Mouse (Mus musculus): ENCODE data around the gene Lsm10.
A peak's percentile ranks its signal among the peaks of the same experiment; 100 is the strongest.
"Not testable (repeated sequence)": the region's sequence is repeated elsewhere in the genome, so short reads cannot be mapped to it uniquely, and the experiment has no call there.

Gene Lsm10

GRCm38 (mm10) chr4:126096464-126097111, at the start of gene Lsm10:
Gene Lsm10, plus strand, starts transcription at chr4:126096623.
- DNase-seq = peak; percentile 95 to 97

- DNase-seq = peak; percentile 88 to 92
Observed at GRCm38 (mm10) chr4:126046851-126047585, 49.4 kb upstream of the Lsm10 start, which contains the start of gene Mrps15. Gene Mrps15, plus strand, starts transcription at chr4:126046925.

- DNase-seq = peak in 1 of 2 experiments; percentile 6
Observed at GRCm38 (mm10) chr4:126051617-126052016, 44.8 kb upstream of the Lsm10 start.

DNA sequence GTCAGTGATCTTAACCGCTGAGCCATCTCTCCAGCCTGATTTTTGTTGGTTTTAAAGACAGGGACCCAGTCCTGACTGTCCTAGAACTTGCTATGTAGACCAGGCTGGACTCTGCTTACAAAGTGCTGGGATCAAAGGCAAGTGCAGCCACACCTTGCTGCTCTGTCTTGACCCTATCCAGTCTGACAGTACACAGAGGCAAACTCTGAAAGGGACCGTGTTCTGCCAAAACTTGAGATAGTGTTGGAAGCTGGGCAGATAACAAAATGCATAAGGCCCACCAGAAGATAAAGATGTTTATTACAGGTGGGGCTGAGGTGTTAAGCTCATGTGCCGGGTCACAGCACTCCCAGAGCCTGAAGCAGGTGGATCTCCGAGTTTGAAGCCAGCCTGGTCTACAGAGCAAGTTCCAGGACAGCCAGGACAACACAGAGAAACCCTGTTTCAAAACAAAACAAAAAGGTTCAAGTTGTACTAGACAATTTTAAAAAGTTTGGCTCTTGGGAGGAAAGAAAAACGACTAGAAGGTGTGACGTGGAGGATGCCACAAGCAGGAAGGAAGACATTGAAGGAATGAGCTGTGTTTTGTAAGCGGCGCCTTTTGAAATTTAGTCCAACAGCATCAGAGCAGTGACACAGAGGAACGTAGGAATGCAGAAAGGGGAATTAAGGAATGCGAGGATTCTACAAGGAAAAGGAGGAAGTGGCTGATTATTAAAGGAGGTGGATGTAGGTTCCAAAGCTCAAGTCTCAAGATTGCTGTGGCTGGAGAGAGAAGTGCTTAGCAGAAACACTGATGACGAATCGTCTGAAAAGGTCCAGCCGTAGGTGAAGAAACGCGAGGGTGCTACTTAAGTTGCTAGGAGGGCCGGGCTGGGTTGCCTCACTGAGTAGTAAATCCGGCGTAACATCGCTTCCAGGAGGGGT, 39.0 kb upstream of the Lsm10 start:
- no peak for DNase-seq

- DNase-seq = peak; percentile 91 to 95
Observed at GRCm38 (mm10) chr4:126058134-126058996, 38.1 kb upstream of the Lsm10 start, which contains the start of gene Oscp1. Gene Oscp1, plus strand, starts transcription at chr4:126058565.

- no peak for DNase-seq
Observed at GRCm38 (mm10) chr4:126058997-126059362, 37.4 kb upstream of the Lsm10 start.

GRCm38 (mm10) chr4:126062856-126063255, 33.6 kb upstream of the Lsm10 start:
- peak; percentile 34 to 35 for DNase-seq

GRCm38 (mm10) chr4:126065241-126065640, 31.2 kb upstream of the Lsm10 start:
- DNase-seq = no peak

DNA sequence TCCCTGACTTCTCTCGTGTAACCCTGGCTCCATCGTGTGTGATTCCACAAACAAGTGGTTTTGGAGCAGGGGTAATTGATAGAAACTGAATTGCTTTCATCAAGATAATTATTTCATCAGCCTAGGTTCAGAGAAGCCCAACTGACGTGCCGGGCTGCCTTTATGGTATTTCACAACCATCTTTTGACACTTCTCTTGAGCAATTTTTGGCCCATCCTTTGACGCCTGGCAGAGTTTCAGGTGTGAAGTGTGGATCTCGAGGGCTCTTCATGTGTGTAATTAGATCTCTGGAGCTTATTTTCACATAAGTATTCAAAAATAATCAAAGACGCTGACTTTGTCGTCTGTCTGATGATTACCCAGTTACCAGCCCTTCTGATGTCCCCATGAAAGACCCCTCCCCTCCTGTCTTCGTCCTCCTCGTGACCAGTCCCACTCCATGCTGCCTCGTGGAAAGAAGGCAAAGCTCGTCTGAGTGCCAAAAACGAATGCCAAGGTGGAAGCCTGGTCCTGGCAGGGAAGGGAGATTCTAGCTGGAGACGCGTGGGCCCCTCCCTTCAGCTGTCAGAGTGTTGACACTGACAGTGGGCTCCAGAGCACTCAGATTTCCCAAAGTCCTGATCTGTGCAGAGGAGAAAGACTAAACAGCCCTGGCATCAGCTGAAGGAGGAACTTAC, 28.9 kb upstream of the Lsm10 start:
- no peak for DNase-seq

GRCm38 (mm10) chr4:126068842-126069241, 27.6 kb upstream of the Lsm10 start:
- DNase-seq = no peak

GRCm38 (mm10) chr4:126077833-126078232, 18.6 kb upstream of the Lsm10 start:
- no peak for DNase-seq

- no peak for DNase-seq
Observed at GRCm38 (mm10) chr4:126079266-126079665, 17.2 kb upstream of the Lsm10 start.

DNA sequence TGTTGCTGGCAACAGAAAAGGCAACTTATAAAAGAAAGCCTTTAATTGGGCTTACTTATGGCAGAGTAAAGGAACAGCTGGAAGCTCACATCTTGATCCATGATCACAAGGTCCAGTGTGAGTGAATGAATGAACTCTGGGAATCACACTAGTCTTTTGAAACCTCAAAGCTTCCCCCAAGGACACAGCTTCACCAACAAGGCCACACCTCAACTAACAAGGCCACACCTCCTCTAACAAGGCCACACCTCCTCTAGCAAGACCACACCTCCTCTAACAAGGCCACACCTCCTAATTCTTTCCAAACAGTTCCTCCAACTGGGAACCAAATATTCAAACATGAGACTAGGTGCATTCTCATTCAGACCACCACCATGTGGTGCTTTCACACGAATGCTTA, 14.8 kb upstream of the Lsm10 start:
- no peak for DNase-seq

- DNase-seq = no peak
Observed at GRCm38 (mm10) chr4:126083021-126083420, 13.4 kb upstream of the Lsm10 start.

DNA sequence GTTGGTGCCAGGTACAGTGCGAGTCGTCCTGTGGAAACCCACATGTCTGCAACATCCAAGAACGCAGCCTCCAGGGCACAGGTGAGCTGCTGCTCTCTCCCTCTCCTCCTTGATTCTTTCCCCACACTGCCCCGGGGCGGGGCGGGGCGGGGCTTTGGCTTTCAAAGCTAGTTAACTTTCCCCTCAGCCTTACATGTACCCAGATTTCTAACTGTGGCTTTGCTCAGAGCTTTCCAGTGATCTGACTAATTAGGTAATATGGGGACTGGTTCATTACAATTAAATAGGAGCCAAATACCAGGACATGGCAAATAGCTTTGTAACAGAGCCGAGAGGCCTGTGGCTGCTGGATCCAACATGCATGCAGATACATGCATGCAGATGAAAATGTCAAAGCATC, 12.0 kb upstream of the Lsm10 start:
- no peak for DNase-seq

DNA sequence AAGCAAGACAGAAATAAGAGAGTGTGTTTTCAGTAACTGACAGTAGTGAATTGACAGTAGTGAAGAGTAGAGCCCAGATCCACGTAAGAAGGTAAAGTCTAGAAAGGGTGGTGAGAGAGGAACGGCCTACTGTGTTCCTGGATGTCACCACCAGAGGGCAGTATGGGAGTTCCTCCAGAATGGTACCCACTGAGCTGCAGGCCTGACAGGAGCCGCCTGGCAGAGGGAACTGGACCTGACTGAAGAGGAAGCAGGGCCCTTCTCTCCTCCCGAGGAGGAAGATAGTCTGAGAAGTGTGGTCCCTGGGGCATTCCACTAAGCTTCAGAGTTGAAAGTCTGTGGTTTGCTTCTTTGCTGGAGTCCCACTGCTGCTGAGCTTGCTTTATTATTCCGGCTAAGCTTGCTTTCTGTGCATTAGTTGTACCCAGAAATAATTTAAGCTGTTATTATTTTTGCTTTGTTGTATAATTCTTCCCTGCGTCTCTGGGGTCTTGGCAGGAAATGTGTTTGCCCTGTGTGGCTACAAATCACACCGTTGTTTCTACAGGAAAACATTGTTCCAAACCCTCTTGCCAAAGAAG, 10.3 kb upstream of the Lsm10 start:
- DNase-seq = peak; percentile 86 to 90

DNA sequence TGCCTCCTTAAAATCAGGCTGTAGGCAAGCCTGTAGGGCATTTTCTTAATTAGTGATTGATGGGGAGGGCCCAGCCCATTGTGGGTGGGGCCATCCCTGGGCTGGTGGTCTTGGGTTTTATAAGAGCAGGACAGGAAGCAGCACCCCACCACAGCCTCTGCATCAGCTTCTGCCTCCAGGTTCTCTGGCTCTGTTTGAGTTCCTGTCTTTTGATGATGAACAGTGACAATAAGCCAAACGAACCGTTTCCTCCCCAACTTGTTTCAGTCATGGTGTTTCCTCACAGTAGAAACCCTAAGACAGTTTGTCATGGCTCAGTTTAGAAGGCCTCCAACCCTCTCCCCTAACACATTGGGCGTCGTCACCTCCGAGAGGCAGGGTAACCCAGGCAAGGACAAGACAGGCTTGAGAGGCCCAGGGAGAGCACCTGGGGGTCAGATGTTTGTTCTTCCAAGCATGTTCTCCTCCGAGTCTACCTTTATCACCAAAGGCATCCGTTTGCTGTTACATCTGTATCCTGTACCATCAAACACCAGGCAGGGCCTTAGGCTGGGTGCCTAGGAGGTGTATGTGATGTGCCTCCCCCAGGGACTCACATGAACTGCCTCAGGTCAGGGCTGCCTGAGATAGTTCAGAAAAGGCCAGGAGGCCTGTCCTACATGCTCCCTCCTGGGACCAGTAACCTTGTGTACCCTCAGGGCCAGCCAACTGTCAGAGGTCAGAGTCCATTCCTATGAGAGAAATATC, 6.1 kb upstream of the Lsm10 start:
- DNase-seq = no peak

DNA sequence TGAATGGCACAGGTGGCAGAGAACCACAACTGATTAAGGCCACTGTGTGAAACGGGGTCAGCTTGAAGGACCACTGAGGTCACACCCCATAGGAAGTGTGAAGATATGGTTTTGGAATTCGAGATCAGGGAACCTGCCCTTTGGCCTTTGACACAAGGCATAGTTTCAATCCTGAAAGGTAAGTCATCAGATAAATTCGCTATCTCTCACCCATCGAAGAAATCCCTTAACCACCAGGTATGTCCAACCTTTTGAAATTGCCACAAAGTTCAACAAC, 5.6 kb upstream of the Lsm10 start:
- no peak for DNase-seq

DNA sequence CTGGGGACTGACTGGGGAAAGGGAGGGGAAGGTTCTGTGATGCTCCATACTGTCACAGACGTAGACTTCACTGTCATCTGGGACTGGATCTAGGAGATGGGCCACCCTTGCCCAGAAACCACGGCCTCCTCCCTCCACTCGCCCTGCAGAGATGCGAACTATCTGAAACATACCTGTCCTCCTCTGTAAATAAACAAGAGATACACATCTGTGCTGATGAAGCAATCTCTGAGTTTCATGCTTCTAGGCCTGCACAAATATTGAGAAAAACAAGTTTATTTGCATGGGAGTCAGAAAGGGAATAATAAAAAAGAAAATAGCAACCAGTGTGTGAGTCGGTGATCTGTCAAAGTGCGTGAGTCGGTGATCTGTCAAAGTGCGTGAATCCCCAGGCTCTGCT, 4.5 kb upstream of the Lsm10 start:
- no peak for DNase-seq

GRCm38 (mm10) chr4:126095622-126096430, 597 bp upstream of the Lsm10 start:
- DNase-seq = not testable (repeated sequence)

All from kidney, postnatal 4 days (tissue).